Mouse (Mus musculus) CH12.LX (cell line): ENCODE data around the gene Dntt. TPM values are rescaled to one million over a fixed set of nuclear protein-coding genes. Genes with fewer than 3 reads are reported as not detected.
A peak's percentile ranks its signal among the peaks of the same experiment; 100 is the strongest.

ENCODE experiments used
- DNase-seq: peaks from one replicate; pipeline ENCODE4 v3.0.0-alpha.2; 2013; ENCODE audit errors: extremely low read depth
- H3K27ac ChIP-seq: 2 replicates; pipeline ENCODE4 v1.5.1; 2012; ENCODE audit warnings: low read depth, mild to moderate bottlenecking, control low read depth, moderate library complexity; ENCODE audit not compliant: insufficient read depth
- H3K27me3 ChIP-seq: replicated peaks from 2 replicates; pipeline ENCODE3; 2012; ENCODE audit warnings: inconsistent platforms
- H3K36me3 ChIP-seq, 2 experiments: replicated peaks in 1 of 2; 2 replicates each; pipeline versions ENCODE3 to v1.6.1; 2012; ENCODE audit warnings: inconsistent platforms in 1 of 2, low read length in 1 of 2, mild to moderate bottlenecking in 1 of 2, mixed read lengths in 1 of 2, moderate library complexity in 1 of 2; ENCODE audit not compliant: control insufficient read depth in 1 of 2, insufficient read depth in 1 of 2
- H3K4me1 ChIP-seq, 2 experiments: 2 replicates each; pipeline ENCODE4 v1.6.1; 2012; ENCODE audit warnings: inconsistent platforms in 1 of 2, moderate library complexity in 1 of 2; ENCODE audit not compliant: insufficient read depth in 2 of 2, control insufficient read depth in 1 of 2
- H3K4me2 ChIP-seq: 2 replicates; pipeline ENCODE4 v1.6.1; 2012; ENCODE audit warnings: low read depth, mild to moderate bottlenecking, control low read depth; ENCODE audit not compliant: poor library complexity, insufficient read depth, severe bottlenecking
- H3K4me3 ChIP-seq, 3 experiments: fragments of 150-350 bp in 1 of 3; sonication (generic) in 1 of 3; replicated peaks in 1 of 3; 2 replicates each; pipeline versions ENCODE3 to v1.5.1; 2011 to 2012; ENCODE audit warnings: low read depth in 2 of 3, low read length in 2 of 3, mild to moderate bottlenecking in 2 of 3, moderate library complexity in 2 of 3, control low read depth in 1 of 3, improper control_type of control experiment in 1 of 3, inconsistent platforms in 1 of 3, mixed read lengths in 1 of 3; ENCODE audit not compliant: poor library complexity in 1 of 3
- H3K79me2 ChIP-seq: replicated peaks from 2 replicates; pipeline ENCODE4 v1.6.1; 2012; ENCODE audit warnings: mild to moderate bottlenecking, moderate library complexity; ENCODE audit not compliant: control insufficient read depth, poor library complexity, insufficient read depth, severe bottlenecking; ENCODE audit errors: extremely low read depth
- H3K9ac ChIP-seq: 2 replicates; pipeline ENCODE4 v1.6.1; 2012; ENCODE audit warnings: low read depth, mild to moderate bottlenecking, control low read depth, moderate library complexity; ENCODE audit not compliant: insufficient read depth
- H3K9me3 ChIP-seq: replicated peaks from 2 replicates; pipeline ENCODE3; 2012; ENCODE audit warnings: low read length, inconsistent platforms, mixed read lengths
- BHLHE40 ChIP-seq: IDR thresholded peaks from 2 replicates; pipeline ENCODE4 v1.6.1; 2011; ENCODE audit warnings: mild to moderate bottlenecking, low read depth, low read length, improper control_type of control experiment
- EP300 ChIP-seq: IDR thresholded peaks from 2 replicates; pipeline ENCODE4 v1.6.1; 2011; ENCODE audit warnings: low read length, improper control_type of control experiment
- ETS1 ChIP-seq: conservative IDR thresholded peaks from 2 replicates; pipeline ENCODE4 v1.6.1; 2012; ENCODE audit warnings: low read depth, mild to moderate bottlenecking, inconsistent platforms, low read length, improper control_type of control experiment, moderate library complexity
- HCFC1 ChIP-seq: IDR thresholded peaks from 2 replicates; pipeline ENCODE4 v1.6.1; 2012; ENCODE audit warnings: low read depth, mild to moderate bottlenecking, inconsistent platforms, low read length, improper control_type of control experiment
- IRF4 ChIP-seq: IDR thresholded peaks from 2 replicates; pipeline ENCODE4 v1.6.1; 2014; ENCODE audit warnings: low read depth, mild to moderate bottlenecking, inconsistent platforms, low read length, improper control_type of control experiment
- JUN ChIP-seq: IDR thresholded peaks from 2 replicates; pipeline ENCODE4 v1.6.1; 2011; ENCODE audit warnings: low read depth, mild to moderate bottlenecking, low read length, improper control_type of control experiment, moderate library complexity; ENCODE audit not compliant: insufficient read depth
- MAFK ChIP-seq: IDR thresholded peaks from 2 replicates; pipeline ENCODE4 v1.6.1; 2011; ENCODE audit warnings: low read length, improper control_type of control experiment; ENCODE audit not compliant: insufficient replicate concordance
- MAZ ChIP-seq: IDR thresholded peaks from 2 replicates; pipeline ENCODE4 v1.6.1; 2012; ENCODE audit warnings: low read depth, mild to moderate bottlenecking, inconsistent platforms, low read length, improper control_type of control experiment, moderate library complexity
- MEF2A ChIP-seq: IDR thresholded peaks from 2 replicates; pipeline ENCODE4 v1.6.1; 2014; ENCODE audit warnings: low read depth, mild to moderate bottlenecking, inconsistent platforms, low read length, improper control_type of control experiment, borderline replicate concordance
- MYC ChIP-seq: IDR thresholded peaks from 2 replicates; pipeline ENCODE4 v1.6.1; 2011; ENCODE audit warnings: low read depth, mild to moderate bottlenecking, improper control_type of control experiment, low read length
- NELFE ChIP-seq: IDR thresholded peaks from 2 replicates; pipeline ENCODE4 v1.6.1; 2011; ENCODE audit warnings: low read depth, low read length, improper control_type of control experiment
- POLR2A ChIP-seq: IDR thresholded peaks from 2 replicates; pipeline ENCODE4 v1.6.1; 2011; ENCODE audit warnings: low read depth, mild to moderate bottlenecking, improper control_type of control experiment, low read length
- POLR2AphosphoS2 ChIP-seq: IDR thresholded peaks from 2 replicates; pipeline ENCODE4 v1.6.1; 2011; ENCODE audit warnings: low read depth, low read length, improper control_type of control experiment
- RAD21 ChIP-seq: IDR thresholded peaks from 2 replicates; pipeline ENCODE4 v1.6.1; 2011; ENCODE audit warnings: low read depth, mild to moderate bottlenecking, low read length, improper control_type of control experiment, moderate library complexity
- RCOR1 ChIP-seq: conservative IDR thresholded peaks from 2 replicates; pipeline ENCODE4 v1.6.1; 2012; ENCODE audit warnings: low read depth, mild to moderate bottlenecking, inconsistent platforms, low read length, improper control_type of control experiment
- SIN3A ChIP-seq: IDR thresholded peaks from 2 replicates; pipeline ENCODE4 v1.6.1; 2012; ENCODE audit warnings: low read length, improper control_type of control experiment, inconsistent platforms
- TCF12 ChIP-seq: IDR thresholded peaks from 2 replicates; pipeline ENCODE4 v1.6.1; 2014; ENCODE audit warnings: low read depth, mild to moderate bottlenecking, inconsistent platforms, low read length, improper control_type of control experiment
- UBTF ChIP-seq: IDR thresholded peaks from 2 replicates; pipeline ENCODE4 v1.6.1; 2012; ENCODE audit warnings: low read depth, mild to moderate bottlenecking, inconsistent platforms, low read length, improper control_type of control experiment, moderate library complexity
- USF2 ChIP-seq: conservative IDR thresholded peaks from 2 replicates; pipeline ENCODE4 v1.6.1; 2011; ENCODE audit warnings: low read depth, low read length, improper control_type of control experiment
- ZC3H11A ChIP-seq: IDR thresholded peaks from 2 replicates; pipeline ENCODE4 v1.6.1; 2012; ENCODE audit warnings: low read depth, mild to moderate bottlenecking, inconsistent platforms, low read length, improper control_type of control experiment
- ZMIZ1 ChIP-seq: IDR thresholded peaks from 2 replicates; pipeline ENCODE4 v1.6.1; 2012; ENCODE audit warnings: low read depth, mild to moderate bottlenecking, inconsistent platforms, low read length, improper control_type of control experiment
- dilution Hi-C: fragments of 300-500 bp; cut with MboI; formaldehyde crosslinking; loops from 2 replicates; pipeline ENCODE4 v1.14.3; 2020; ENCODE audit warnings: low sequenced_read_pairs; ENCODE audit not compliant: extremely low pct_unique_long_range_greater_than_20kb, extremely low pct_ligation_motif_present
- in situ Hi-C: fragments of 300-500 bp; cut with MboI; formaldehyde crosslinking; loops from 3 replicates; pipeline ENCODE4 v1.14.3; 2019; ENCODE audit warnings: low sequenced_read_pairs, low pct_ligation_motif_present, low pct_unique_long_range_greater_than_20kb, mixed read lengths
- polyA plus RNA-seq: library from polyadenylated mRNA; unstranded; fragments of >175 nt; gene quantifications from 2 replicates; pipeline ENCODE4 v1.2.1, GENCODE M21; 2012; ENCODE audit warnings: low read depth; ENCODE audit not compliant: insufficient read length
- total RNA-seq, 2 experiments: library from RNA; depleted of rRNA; stranded (reverse); fragments of 300-350 nt in 1 of 2; fragments of >200 nt in 1 of 2; gene quantifications; 2 replicates each; pipeline ENCODE4 v1.2.3; 2012 to 2014

Dntt gene
- total and polyA plus RNA-seq, 3 experiments = 0.13 TPM; not detected in 2

DNA sequence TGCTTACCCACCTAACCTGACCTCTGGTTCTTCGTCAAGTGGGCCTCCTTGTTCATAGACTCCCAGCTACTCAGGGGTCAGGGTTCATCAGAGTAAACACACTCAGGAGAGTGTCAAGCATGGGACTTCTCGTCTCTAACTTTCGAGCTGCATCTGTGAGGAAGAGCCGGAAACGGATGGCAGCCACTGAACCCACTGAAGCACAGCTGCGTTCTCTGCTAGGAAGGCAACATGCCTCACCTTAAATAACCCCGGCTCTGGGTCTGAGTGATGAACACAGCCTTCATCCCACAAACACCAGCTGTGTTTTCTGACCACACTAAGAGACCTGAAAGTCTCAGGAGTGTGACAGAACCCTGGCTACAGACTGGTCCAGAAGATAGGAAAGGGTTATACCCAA lies 10.0 kb downstream of the Dntt start:
- peak overlapping the region; percentile 27; the same call in 1 of the 2 replicates for H3K4me2 ChIP-seq
- no peak overlapping the region for H3K9ac ChIP-seq
- peaks cover 7% of the 10 kb centered on the region for H3K27me3 ChIP-seq
- dilution Hi-C loops (no loop called here), in situ Hi-C loops (loop anchor here (25.0 kb wide), 1 partner anchor 277 kb away; no protein-coding TSS in a partner anchor)
- H3K9me3 ChIP-seq = no peaks in the 10 kb centered on the region
- H3K4me3 ChIP-seq = no peak overlapping the region
- peak; percentile 17 for DNase-seq
- H3K4me1 ChIP-seq = peaks cover 0 to 11% of the 10 kb centered on the region in 2 experiments; a peak in 2 of 4 replicates
- no peaks in the 10 kb centered on the region for H3K79me2 ChIP-seq
- H3K27ac ChIP-seq = no peak overlapping the region
- H3K36me3 ChIP-seq = no peaks in the 10 kb centered on the region
- TF ChIP-seq MAFK (no peak), ZC3H11A (no peak), ZMIZ1 (no peak), POLR2AphosphoS2 (no peak), NELFE (no peak), JUN (no peak), HCFC1 (no peak), MYC (0 out of 2 replicates have a peak, but pooled peaks have one; percentile 22), POLR2A (no peak), BHLHE40 (no peak), SIN3A (0 out of 2 replicates have a peak, but pooled peaks have one; percentile 26), USF2 (no peak), IRF4 (0 out of 2 replicates have a peak, but pooled peaks have one; percentile 9), UBTF (no peak), TCF12 (peak; percentile 73; the same call in 1 of the 2 replicates), EP300 (peak; percentile 36; the same call in 1 of the 2 replicates), ETS1 (peak; percentile 43), RCOR1 (no peak), RAD21 (no peak), MAZ (no peak), MEF2A (0 out of 2 replicates have a peak, but pooled peaks have one; percentile 14)
- TF ChIP-seq, all 38 proteins: peak for 7
